Mouse (Mus musculus) embryonic facial prominence, embryonic 13.5 days (tissue): Measurements from ENCODE around the gene Gm609. TPM values are rescaled to one million over a fixed set of nuclear protein-coding genes. Genes with fewer than 3 reads are reported as not detected.

Source experiments
- ATAC-seq: fragments of 200-750 bp; cut with Nextera tagmentation; 2 replicates; pipeline ENCODE4 v1.8.0; 2017; ENCODE audit warnings: low read depth; ENCODE audit not compliant: insufficient number of reproducible peaks, insufficient read depth, low FRiP score, low TSS enrichment
- H3K27ac ChIP-seq: fragments of 300-500 bp; sonication (generic); 2 replicates; pipeline ENCODE4 v1.5.1; 2015; ENCODE audit warnings: moderate library complexity, mild to moderate bottlenecking, inconsistent platforms
- H3K27me3 ChIP-seq: fragments of 300-500 bp; sonication (generic); 2 replicates; pipeline ENCODE4 v1.6.1; 2015; ENCODE audit warnings: mild to moderate bottlenecking, inconsistent platforms
- H3K36me3 ChIP-seq: fragments of 300-500 bp; sonication (generic); 2 replicates; pipeline ENCODE4 v1.6.1; 2015; ENCODE audit warnings: mild to moderate bottlenecking, inconsistent platforms
- H3K4me1 ChIP-seq: fragments of 300-500 bp; sonication (generic); 2 replicates; pipeline ENCODE4 v1.6.1; 2015; ENCODE audit warnings: inconsistent platforms
- H3K4me2 ChIP-seq: fragments of 300-500 bp; sonication (generic); 2 replicates; pipeline ENCODE4 v1.6.1; 2015; ENCODE audit warnings: moderate library complexity, mild to moderate bottlenecking, inconsistent platforms
- H3K4me3 ChIP-seq: fragments of 300-500 bp; sonication (generic); 2 replicates; pipeline ENCODE4 v1.5.1; 2015; ENCODE audit warnings: mild to moderate bottlenecking, inconsistent platforms
- H3K9ac ChIP-seq: fragments of 300-500 bp; sonication (generic); 2 replicates; pipeline ENCODE4 v1.6.1; 2015; ENCODE audit warnings: mild to moderate bottlenecking, inconsistent platforms
- H3K9me3 ChIP-seq: fragments of 300-500 bp; sonication (generic); 2 replicates; pipeline ENCODE4 v1.6.1; 2016; ENCODE audit warnings: inconsistent platforms
- WGBS: fragments of 180-500 bp; shearing (Covaris S2); methylation state at CpG from one replicate; pipeline ENCODE4 v1.1.7; 2015; ENCODE audit warnings: mixed read lengths; 5-methylcytosine and 5-hydroxymethylcytosine counted together
- polyA plus RNA-seq: library from polyadenylated mRNA; unstranded; fragments of >200 nt; fragmentation: Nextera tagmentation; extraction: Ambion mirVana; gene quantifications from 2 replicates; pipeline ENCODE4 v1.2.1, GENCODE M21; 2015

The Gm609 gene
- polyA plus RNA-seq, 1 experiment from 2014 or later, result not detected

DNA sequence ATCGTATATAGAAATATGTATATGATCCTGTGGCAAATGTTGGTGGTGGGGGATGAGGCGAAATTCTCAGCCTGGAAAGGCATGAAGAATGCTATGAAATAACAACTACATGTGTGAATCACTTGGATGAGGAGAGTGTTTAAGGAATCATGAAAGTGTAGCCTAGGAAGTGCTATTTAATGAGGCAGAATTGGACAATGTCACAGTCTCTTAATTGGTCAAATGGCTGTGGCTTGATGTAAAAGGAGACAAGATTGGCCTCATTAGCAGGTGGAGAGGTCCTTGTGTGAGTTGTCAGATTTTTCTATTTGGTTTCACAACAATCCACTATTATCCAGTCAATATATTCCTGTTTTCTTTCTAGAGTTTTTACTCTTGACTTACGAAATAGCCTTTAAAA lies 101.1 kb downstream of the Gm609 start:
- 91% methylated on average over 3 of the region's 3 CpGs for WGBS

DNA sequence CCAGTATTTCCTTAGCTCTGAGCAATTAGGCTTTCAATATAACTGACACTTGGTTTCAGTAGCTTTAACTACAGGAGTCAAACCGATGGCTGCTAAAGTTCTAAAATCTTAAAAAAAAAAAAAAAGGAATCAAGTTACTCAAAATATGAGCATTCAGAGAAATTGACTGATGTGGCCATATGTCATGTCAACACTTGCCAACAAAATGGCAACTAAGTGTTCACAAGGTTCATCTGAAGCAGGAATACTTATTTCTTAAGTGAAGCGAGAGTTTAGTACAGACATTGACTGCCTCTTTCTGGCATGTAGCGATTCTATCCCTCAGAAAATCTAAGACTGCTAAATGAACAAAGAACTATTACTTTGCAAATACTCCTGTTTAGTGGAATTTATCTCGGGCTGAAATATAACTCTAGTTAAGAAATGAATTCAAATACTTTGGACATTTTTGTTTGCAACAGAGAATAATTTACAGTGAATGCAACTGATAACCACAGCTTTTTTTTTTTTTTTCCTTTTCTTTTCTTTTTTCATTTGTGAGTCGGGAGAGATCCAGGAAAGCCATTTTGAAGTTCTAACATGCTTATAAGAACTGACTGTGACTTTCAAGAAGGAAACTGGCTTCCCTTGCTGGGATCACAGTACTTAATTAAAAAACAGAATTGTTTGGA lies 102.3 kb downstream of the Gm609 start:
- H3K4me3 ChIP-seq, result no peak overlapping the region
- H3K27ac ChIP-seq, result no peak overlapping the region
- H3K36me3 ChIP-seq, result no peaks in the 10 kb centered on the region; the same call in 1 of the 2 replicates
- 61% methylated on average over 5 of the region's 5 CpGs for WGBS
- H3K4me1 ChIP-seq, result no peaks in the 10 kb centered on the region
- H3K9ac ChIP-seq, result no peak overlapping the region
- no peak overlapping the region for H3K4me2 ChIP-seq
- no peaks in the 10 kb centered on the region for H3K27me3 ChIP-seq
- H3K9me3 ChIP-seq, result no peaks in the 10 kb centered on the region
- no peak for ATAC-seq

More for the DNA sequence above, 101.1 kb downstream of the Gm609 start:
- Histone ChIP-seq H3K36me3 (no peaks in the 10 kb centered on the region; the same call in 1 of the 2 replicates), H3K27me3 (no peaks in the 10 kb centered on the region), H3K27ac (no peak overlapping the region), H3K9ac (no peak overlapping the region), H3K9me3 (no peaks in the 10 kb centered on the region), H3K4me3 (no peak overlapping the region), H3K4me2 (no peak overlapping the region), H3K4me1 (no peaks in the 10 kb centered on the region)
- ATAC-seq, result no peak

DNA sequence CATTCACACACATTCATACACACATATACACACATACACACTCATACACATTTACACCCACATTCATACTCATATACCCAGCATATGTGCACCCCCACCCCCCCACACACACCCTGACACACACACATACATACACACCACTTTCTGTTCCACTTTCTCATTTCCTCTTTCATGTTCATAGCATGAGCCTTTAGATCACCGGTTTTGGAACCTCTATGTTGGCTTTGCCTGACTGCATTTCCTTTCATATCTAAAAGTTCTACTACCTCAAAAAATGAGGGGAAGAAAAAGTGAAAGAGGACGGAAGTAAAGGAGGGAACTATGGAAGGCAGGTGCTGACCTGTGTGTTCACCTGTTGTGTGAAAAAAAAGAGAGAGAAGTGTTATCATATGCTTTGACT lies 102.9 kb downstream of the Gm609 start:
- Histone ChIP-seq H3K9ac (no peak overlapping the region), H3K4me3 (no peak overlapping the region), H3K4me1 (no peaks in the 10 kb centered on the region), H3K4me2 (no peak overlapping the region), H3K36me3 (no peaks in the 10 kb centered on the region; the same call in 1 of the 2 replicates), H3K27ac (no peak overlapping the region), H3K9me3 (no peaks in the 10 kb centered on the region), H3K27me3 (no peaks in the 10 kb centered on the region)
- ATAC-seq, result no peak
- WGBS, result 86% methylated on average over 2 of the region's 2 CpGs

DNA sequence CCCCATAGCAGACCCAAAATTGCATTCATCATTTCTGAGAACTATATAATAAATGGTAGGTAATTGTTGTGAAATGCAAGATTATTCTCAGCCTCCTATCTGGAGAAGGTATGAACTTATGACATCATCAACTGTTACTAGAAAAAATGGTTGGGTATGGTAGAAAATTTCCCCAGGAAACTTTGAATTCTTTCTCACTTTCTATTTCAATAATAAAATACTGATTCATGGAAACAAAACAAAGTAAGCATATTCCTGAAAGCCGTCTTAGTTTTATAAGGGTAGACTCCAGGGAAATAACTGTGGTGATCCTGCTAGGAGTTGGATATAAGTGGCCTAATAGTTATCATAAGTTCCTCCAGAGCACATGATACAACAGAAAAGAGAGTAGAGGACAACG lies 103.7 kb downstream of the Gm609 start:
- no peak for ATAC-seq
- no peaks in the 10 kb centered on the region for H3K27me3 ChIP-seq
- no peak overlapping the region for H3K27ac ChIP-seq
- no peak overlapping the region for H3K4me2 ChIP-seq
- H3K9me3 ChIP-seq, result no peaks in the 10 kb centered on the region
- 84% methylated on average over 2 of the region's 2 CpGs for WGBS
- no peak overlapping the region for H3K9ac ChIP-seq
- no peaks in the 10 kb centered on the region; the same call in 1 of the 2 replicates for H3K36me3 ChIP-seq
- H3K4me3 ChIP-seq, result no peak overlapping the region
- H3K4me1 ChIP-seq, result no peaks in the 10 kb centered on the region

DNA sequence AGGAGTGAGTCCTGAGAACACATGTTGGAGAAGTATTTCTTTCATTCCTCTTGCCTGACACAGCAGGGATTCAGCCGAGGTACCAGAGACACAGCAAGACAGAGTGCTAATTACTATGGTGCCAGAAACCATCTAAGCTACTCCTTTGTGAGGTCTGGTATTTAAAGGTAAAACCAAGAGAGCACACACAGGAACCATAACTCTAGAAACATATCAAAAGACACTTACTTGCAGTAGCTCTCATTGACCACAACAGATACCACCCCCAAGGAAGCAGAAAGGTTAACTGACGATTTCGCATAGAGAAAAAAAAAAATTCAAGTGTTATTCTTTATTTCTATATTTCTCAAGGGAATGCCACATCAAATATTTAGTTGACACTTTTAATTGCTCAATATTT lies 111.0 kb downstream of the Gm609 start:
- Histone ChIP-seq H3K4me3 (no peak overlapping the region), H3K9ac (no peak overlapping the region), H3K9me3 (no peaks in the 10 kb centered on the region), H3K27ac (no peak overlapping the region), H3K4me1 (no peaks in the 10 kb centered on the region), H3K36me3 (no peaks in the 10 kb centered on the region), H3K4me2 (no peak overlapping the region), H3K27me3 (no peaks in the 10 kb centered on the region)
- no peak for ATAC-seq
- WGBS, result 84% methylated on average over 3 of the region's 3 CpGs

DNA sequence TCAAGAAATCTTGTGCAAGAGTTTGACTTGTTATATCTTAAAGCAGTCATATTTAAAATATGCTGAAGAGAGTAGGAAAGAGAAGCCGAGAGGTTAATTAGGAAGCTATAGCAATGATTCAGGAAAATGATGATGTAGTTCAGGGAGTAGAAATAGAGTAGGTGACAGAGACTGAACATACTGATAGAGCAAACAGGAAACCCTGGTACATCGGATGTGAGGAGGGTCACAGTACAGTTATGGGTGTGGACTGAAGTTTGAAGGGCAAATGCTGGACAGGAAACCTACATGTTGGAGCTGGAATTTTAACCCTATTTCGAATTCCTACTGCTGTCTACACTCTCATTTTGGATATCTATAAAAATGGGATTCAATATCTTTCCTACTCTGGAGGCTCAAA lies 113.8 kb downstream of the Gm609 start:
- WGBS, result 77% methylated on average over 3 of the region's 3 CpGs
- H3K27ac ChIP-seq, result no peak overlapping the region
- no peaks in the 10 kb centered on the region for H3K9me3 ChIP-seq
- no peaks in the 10 kb centered on the region for H3K4me1 ChIP-seq
- no peak overlapping the region for H3K4me2 ChIP-seq
- H3K9ac ChIP-seq, result no peak overlapping the region
- H3K27me3 ChIP-seq, result no peaks in the 10 kb centered on the region
- ATAC-seq, result no peak
- no peaks in the 10 kb centered on the region for H3K36me3 ChIP-seq
- H3K4me3 ChIP-seq, result no peak overlapping the region

DNA sequence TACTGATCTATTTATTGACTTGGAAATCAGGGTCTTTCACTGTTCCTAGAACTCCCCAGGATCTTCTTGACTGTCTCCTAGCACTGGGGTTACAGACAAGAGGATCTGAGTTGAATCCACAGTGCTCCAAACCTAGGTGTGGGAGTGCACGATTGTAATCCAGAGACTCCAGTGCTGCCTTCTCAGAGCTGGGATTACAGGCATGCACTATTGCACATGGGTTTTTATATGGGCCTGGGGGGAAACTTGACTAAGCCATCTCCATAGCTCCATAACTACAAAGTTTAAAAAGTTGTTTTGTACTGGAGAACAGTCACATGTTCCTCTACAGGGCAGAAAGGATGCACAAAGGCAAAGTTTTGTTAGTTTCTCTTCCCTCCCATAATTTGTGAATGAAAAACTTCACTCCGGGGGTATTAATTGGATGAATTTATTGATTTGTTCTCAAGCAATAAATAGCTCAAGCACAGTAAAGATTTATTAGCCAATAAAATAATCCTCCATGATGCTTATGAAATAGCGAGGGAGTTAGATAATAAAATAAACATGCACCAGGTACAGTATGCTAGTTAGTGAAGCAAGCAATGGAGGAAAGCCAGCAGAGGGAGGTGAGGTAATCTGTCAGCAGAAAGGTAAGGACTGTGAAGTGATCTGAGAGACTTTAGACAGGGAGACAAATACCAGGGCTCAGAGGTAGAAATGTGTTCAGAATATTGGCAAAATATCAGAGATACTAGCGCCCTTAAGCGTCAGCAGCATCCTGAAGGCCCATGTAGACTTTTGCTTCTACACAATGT lies 114.4 kb downstream of the Gm609 start:
- WGBS, result 90% methylated on average over 5 of the region's 5 CpGs
- H3K27ac ChIP-seq, result no peak overlapping the region
- no peaks in the 10 kb centered on the region for H3K36me3 ChIP-seq
- H3K4me3 ChIP-seq, result no peak overlapping the region
- H3K4me2 ChIP-seq, result no peak overlapping the region
- ATAC-seq, result no peak
- no peaks in the 10 kb centered on the region for H3K27me3 ChIP-seq
- no peaks in the 10 kb centered on the region for H3K9me3 ChIP-seq
- H3K4me1 ChIP-seq, result no peaks in the 10 kb centered on the region
- no peak overlapping the region for H3K9ac ChIP-seq

DNA sequence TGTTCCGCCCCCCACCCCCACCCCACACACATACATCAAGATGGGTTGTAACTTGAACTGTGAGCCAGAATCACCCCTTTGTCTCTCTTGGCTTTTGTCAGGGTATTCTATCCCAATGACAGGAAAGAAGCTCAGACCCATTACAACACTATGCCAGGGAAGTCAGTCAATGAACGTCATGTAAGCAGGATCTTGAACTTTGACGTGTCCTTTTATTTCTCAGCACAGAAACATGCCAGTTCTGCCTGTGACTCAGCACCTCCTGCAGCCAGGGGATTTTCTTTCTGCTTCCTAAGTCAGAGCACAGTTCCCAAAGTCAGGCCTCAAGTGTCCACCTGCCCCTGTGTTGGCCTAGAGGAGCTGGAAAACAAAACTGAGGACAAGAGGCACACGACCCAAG lies 115.4 kb downstream of the Gm609 start:
- 83% methylated on average over 4 of the region's 4 CpGs for WGBS
- Histone ChIP-seq H3K9ac (no peak overlapping the region), H3K4me1 (no peaks in the 10 kb centered on the region), H3K36me3 (no peaks in the 10 kb centered on the region), H3K9me3 (no peaks in the 10 kb centered on the region), H3K4me3 (no peak overlapping the region), H3K4me2 (no peak overlapping the region), H3K27ac (no peak overlapping the region), H3K27me3 (no peaks in the 10 kb centered on the region)
- no peak for ATAC-seq

DNA sequence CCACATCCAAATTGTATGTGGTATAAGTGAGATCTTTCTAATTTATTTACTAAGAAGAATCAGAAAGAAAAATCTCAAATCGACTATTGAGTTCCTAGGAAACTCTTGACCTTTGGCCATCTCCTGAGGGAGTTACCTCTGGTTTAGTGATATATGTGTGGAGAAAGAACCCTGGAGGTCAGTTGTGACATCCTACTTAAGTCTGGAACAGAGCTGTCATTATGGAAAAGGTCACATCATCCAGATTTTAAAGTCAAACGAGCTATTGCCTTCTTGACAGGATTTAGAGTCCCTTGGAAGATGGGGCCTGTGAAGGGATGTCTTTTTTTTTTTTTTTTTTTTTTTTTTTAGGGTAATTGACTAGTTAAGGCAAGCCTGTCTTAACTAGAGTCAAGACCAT lies 116.0 kb downstream of the Gm609 start:
- Histone ChIP-seq H3K27me3 (no peaks in the 10 kb centered on the region), H3K9ac (no peak overlapping the region), H3K36me3 (no peaks in the 10 kb centered on the region), H3K4me1 (no peaks in the 10 kb centered on the region), H3K4me2 (no peak overlapping the region), H3K4me3 (no peak overlapping the region), H3K9me3 (no peaks in the 10 kb centered on the region), H3K27ac (no peak overlapping the region)
- WGBS, result 35% methylated on average over 2 of the region's 2 CpGs
- ATAC-seq, result no peak

DNA sequence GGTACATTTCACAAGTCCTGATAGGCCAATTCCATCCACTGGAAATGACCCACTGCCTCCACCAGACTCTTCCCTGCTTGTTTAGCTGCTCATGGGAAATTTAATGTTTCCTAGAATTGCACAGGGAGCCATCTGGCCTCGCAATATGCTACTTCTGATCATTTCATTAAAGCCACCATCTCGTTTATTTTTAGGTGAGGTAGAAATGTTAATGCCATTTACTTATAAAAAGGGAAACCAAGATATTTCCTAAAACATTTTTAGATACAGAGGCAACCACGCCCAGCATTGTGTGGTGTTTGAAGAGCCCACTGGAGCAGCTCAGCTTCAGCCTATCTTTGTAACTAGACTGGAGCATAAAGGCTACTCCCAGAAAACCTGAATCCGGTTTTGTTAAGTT lies 116.5 kb downstream of the Gm609 start:
- Histone ChIP-seq H3K4me2 (no peak overlapping the region), H3K36me3 (no peaks in the 10 kb centered on the region), H3K4me1 (no peaks in the 10 kb centered on the region), H3K27me3 (no peaks in the 10 kb centered on the region), H3K9ac (no peak overlapping the region), H3K4me3 (no peak overlapping the region), H3K27ac (no peak overlapping the region), H3K9me3 (no peaks in the 10 kb centered on the region)
- no peak for ATAC-seq
- 79% methylated on average over 4 of the region's 4 CpGs for WGBS

DNA sequence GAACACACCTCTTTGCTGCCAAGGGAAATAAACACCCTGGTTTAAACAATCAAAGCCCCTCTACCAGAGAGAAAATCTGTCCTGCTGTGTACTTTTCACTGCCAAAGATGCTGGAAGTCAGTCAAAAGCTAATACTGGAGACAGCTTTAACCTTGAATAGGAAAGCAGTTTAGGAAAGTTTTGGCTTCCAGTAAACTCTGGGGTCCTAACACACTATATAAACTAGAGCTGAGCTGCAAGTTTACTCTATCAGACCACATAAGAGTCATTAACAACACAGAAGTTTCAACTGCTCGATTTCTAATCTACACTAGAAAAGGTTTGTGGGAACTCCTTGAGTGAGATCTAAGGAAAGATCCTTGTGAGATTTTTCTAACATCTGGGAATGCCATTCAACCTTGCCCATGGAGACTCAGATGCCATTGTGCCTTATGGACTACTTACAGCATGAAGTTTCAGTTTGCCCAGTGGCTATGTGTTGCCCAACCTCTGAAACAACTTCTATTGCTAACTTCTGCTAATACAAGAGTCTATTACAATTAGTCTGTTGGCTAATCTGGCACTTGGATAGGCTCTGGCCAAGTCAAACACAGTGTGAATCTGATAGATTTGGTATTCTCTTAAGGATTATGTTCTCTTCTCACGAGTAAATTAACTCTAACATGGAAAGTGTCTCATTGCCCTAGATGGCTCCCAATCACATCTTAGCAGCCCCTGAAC lies 117.1 kb downstream of the Gm609 start:
- no peak for ATAC-seq

DNA sequence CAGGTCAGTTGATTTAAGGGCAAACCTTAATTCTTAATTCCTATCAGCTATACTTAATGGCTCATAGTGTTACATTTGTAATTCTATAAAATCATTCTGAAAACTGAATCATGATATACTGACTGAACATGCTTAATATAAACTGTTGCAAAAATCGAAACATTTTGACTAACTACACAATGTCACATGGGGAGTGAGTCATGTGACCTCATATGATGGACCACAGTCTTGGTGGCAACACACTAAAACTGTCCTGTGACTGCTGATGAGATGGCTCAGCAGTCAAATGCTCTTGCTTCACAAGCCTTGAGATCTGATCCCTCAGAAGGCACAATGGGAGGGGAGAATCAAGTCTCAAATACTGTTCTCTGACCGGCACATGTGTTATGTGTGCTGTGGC lies 118.7 kb downstream of the Gm609 start:
- Histone ChIP-seq H3K9ac (no peak overlapping the region), H3K4me1 (no peaks in the 10 kb centered on the region), H3K9me3 (no peaks in the 10 kb centered on the region), H3K4me2 (no peak overlapping the region), H3K27ac (no peak overlapping the region), H3K27me3 (no peaks in the 10 kb centered on the region), H3K4me3 (no peak overlapping the region), H3K36me3 (no peaks in the 10 kb centered on the region)
- ATAC-seq, result no peak
- 80% methylated on average over 2 of the region's 2 CpGs for WGBS

More for the DNA sequence above, 117.1 kb downstream of the Gm609 start:
- WGBS, result 75% methylated on average over 2 of the region's 2 CpGs
- H3K27ac ChIP-seq, result no peak overlapping the region
- no peaks in the 10 kb centered on the region for H3K27me3 ChIP-seq
- H3K9ac ChIP-seq, result no peak overlapping the region
- no peak overlapping the region for H3K4me3 ChIP-seq
- no peaks in the 10 kb centered on the region for H3K9me3 ChIP-seq
- H3K36me3 ChIP-seq, result no peaks in the 10 kb centered on the region
- no peaks in the 10 kb centered on the region for H3K4me1 ChIP-seq
- no peak overlapping the region for H3K4me2 ChIP-seq
